Mouse (Mus musculus) heart, embryonic 12.5 days (tissue): Measurements from ENCODE around the gene Llgl1. TPM values are rescaled to one million over a fixed set of nuclear protein-coding genes. Genes with fewer than 3 reads are reported as not detected.

Experiments used
- ATAC-seq: fragments of 200-750 bp; cut with Nextera tagmentation; 2 replicates; pipeline ENCODE4 v1.8.0; 2017; ENCODE audit warnings: moderate TSS enrichment, moderate library complexity; ENCODE audit not compliant: insufficient number of reproducible peaks, low FRiP score
- H3K27ac ChIP-seq: fragments of 300-500 bp; sonication (generic); 2 replicates; pipeline ENCODE4 v1.5.1; 2016; ENCODE audit warnings: mild to moderate bottlenecking, moderate library complexity; ENCODE audit not compliant: poor library complexity, severe bottlenecking
- H3K27me3 ChIP-seq: fragments of 300-500 bp; sonication (generic); replicated peaks from 2 replicates; pipeline ENCODE4 v1.6.1; 2016; ENCODE audit warnings: mild to moderate bottlenecking, moderate library complexity
- H3K36me3 ChIP-seq: fragments of 300-500 bp; sonication (generic); 2 replicates; pipeline ENCODE4 v1.6.1; 2016; ENCODE audit warnings: mild to moderate bottlenecking, moderate library complexity
- H3K4me1 ChIP-seq: fragments of 300-500 bp; sonication (generic); replicated peaks from 2 replicates; pipeline ENCODE4 v1.6.1; 2016; ENCODE audit warnings: mild to moderate bottlenecking
- H3K4me2 ChIP-seq: fragments of 300-500 bp; sonication (generic); 2 replicates; pipeline ENCODE4 v1.6.1; 2016; ENCODE audit warnings: mild to moderate bottlenecking, moderate library complexity
- H3K4me3 ChIP-seq: fragments of 300-500 bp; sonication (generic); 2 replicates; pipeline ENCODE4 v1.5.1; 2016; ENCODE audit warnings: mild to moderate bottlenecking
- H3K9ac ChIP-seq: fragments of 300-500 bp; sonication (generic); 2 replicates; pipeline ENCODE4 v1.6.1; 2016; ENCODE audit warnings: mild to moderate bottlenecking, moderate library complexity
- H3K9me3 ChIP-seq: fragments of 300-500 bp; sonication (generic); replicated peaks from 2 replicates; pipeline ENCODE4 v1.6.1; 2016; ENCODE audit warnings: mild to moderate bottlenecking, moderate library complexity
- WGBS: fragments of 180-500 bp; shearing (Covaris S2); methylation state at CpG from one replicate; pipeline ENCODE4 v1.1.7; 2016; 5-methylcytosine and 5-hydroxymethylcytosine counted together
- polyA plus RNA-seq: library from polyadenylated mRNA; unstranded; fragments of >200 nt; fragmentation: Nextera tagmentation; extraction: Ambion mirVana; gene quantifications from 2 replicates; pipeline ENCODE4 v1.2.1, GENCODE M21; 2016

Gene Llgl1
- polyA plus RNA-seq, 1 experiment from 2014 or later: 46.6 TPM

DNA sequence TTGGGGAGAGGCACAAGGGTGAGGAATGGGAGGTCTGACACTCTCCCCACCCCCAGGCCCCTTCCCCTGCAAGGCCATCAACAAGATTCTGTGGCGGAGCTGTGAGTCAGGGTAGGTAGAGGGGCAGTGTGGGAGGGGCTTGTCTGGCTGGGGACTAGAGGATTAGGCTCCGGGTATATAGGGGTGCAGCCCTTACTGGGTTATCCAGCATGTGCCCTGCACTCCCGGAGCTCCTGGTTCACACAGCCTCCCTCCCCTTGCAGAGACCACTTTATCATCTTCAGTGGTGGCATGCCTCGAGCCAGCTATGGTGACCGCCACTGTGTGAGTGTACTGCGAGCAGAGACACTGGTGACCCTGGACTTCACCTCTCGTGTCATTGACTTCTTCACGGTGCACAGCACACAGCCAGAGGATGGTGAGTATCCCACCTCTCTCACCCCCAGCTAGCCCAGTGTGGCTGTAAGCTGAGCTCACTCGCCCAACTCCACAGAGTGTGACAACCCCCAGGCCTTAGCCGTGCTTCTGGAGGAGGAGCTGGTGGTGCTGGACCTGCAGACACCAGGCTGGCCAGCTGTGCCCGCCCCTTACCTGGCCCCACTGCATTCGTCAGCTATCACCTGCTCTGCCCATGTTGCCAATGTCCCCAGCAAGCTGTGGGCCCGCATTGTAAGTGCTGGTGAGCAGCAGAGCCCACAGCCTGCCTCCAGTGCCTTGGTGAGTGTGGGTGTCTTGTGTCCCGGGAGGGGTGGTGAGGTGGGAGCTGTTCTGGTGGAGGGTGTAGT, 7.4 kb downstream of the Llgl1 start:
- H3K27me3 ChIP-seq: no peaks in the 10 kb centered on the region
- no peak overlapping the region for H3K4me2 ChIP-seq
- no peak for ATAC-seq
- no peaks in the 10 kb centered on the region for H3K9me3 ChIP-seq
- H3K9ac ChIP-seq: no peak overlapping the region
- H3K36me3 ChIP-seq: peaks cover 87% of the 10 kb centered on the region
- 87% methylated on average over 14 of the region's 14 CpGs for WGBS
- peak overlapping the region; percentile 21; the same call in 1 of the 2 replicates for H3K27ac ChIP-seq
- H3K4me1 ChIP-seq: peaks cover 21% of the 10 kb centered on the region
- no peak overlapping the region for H3K4me3 ChIP-seq

DNA sequence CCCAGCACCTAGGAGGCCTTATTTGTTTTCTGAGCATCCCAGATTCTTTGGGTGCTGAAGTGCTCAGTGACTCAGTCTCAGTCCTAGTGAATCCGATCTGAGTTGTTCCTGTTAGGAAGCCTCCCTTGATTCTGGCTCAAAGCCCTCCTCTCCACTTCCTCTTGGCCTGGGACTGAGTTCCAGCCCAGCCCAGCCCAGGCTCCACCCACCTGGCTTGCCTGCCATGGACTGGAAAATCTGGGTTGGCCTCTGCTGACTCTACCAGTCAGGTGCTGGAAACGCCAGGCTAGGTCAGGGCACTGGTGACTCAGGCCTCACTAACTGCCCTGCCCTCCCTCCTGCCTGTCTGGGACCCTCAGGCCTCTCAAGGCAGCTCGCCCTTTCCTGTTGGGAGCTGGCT, 8.1 kb downstream of the Llgl1 start:
- H3K9me3 ChIP-seq: no peaks in the 10 kb centered on the region
- peak overlapping the region; percentile 21 for H3K27ac ChIP-seq
- peaks cover 92% of the 10 kb centered on the region for H3K36me3 ChIP-seq
- no peak overlapping the region for H3K4me3 ChIP-seq
- peaks cover 18% of the 10 kb centered on the region for H3K4me1 ChIP-seq
- peak; percentile 62 for ATAC-seq
- no peaks in the 10 kb centered on the region for H3K27me3 ChIP-seq
- H3K9ac ChIP-seq: no peak overlapping the region
- H3K4me2 ChIP-seq: no peak overlapping the region
- WGBS: 70% methylated on average over 3 of the region's 3 CpGs

DNA sequence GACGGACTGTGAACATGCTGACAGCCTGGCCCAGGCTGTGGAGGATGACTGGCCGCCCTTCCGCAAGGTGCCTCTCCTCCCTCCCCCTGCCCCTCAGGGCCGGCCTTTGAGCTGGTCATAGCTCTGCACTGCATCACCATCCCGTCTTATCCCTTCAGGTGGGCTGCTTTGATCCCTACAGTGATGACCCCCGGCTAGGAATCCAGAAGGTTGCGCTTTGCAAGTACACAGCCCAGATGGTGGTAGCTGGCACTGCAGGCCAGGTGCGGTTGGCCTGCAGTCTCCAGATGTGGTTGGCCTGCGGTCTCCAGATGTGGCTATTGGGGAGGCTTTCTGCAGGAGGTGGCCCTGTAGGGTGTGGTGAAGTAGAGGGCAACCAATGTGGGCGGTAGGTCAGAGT, 9.1 kb downstream of the Llgl1 start:
- Histone ChIP-seq H3K9ac (no peak overlapping the region), H3K27me3 (no peaks in the 10 kb centered on the region), H3K9me3 (no peaks in the 10 kb centered on the region), H3K4me2 (no peak overlapping the region), H3K36me3 (peaks cover 100% of the 10 kb centered on the region), H3K4me1 (peaks cover 8% of the 10 kb centered on the region; the same call in 1 of the 2 replicates), H3K27ac (no peak overlapping the region), H3K4me3 (no peak overlapping the region)
- ATAC-seq: no peak
- 90% methylated on average over 10 of the region's 10 CpGs for WGBS

DNA sequence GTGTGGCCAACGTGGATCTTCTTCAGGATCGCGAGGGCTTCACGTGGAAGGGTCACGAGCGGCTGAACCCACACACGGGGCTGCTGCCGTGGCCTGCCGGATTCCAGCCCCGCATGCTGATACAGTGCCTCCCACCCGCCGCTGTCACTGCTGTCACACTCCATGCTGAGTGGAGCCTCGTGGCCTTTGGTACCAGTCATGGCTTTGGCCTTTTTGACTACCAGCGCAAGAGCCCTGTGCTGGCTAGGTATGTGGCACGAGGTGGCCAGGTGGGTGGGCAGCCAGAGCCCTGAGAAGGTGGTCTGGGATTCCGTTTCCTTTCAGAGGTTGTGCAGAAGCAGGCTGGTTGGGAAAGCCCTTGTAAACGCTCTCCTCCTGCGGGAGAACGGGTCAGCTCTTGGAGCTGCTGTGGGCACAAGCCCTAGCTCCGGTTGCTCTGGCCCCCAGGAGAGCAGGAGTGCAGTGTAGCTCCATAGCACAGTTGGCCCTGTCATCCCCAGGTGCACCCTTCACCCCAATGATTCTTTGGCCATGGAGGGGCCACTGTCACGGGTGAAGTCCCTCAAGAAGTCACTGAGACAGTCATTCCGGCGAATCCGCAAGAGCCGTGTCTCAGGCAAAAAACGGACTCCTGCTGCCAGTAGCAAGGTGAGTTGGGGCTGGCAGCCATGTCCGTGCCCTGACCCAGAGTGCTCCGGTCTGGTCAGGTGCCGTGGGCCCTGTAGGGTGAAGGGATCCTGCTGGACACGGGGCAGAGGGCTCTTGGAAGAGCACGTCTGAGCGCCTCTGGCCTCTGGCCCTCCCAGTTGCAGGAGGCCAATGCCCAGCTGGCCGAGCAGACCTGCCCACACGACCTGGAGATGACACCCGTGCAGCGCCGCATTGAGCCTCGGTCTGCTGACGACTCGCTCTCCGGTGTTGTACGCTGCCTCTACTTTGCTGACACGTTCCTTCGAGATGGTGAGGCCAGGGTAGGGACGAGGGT, 10.2 kb downstream of the Llgl1 start:
- no peak for ATAC-seq
- no peak overlapping the region for H3K27ac ChIP-seq
- no peak overlapping the region for H3K9ac ChIP-seq
- peaks cover 8% of the 10 kb centered on the region; the same call in 1 of the 2 replicates for H3K4me1 ChIP-seq
- peaks cover 100% of the 10 kb centered on the region for H3K36me3 ChIP-seq
- 93% methylated on average over 45 of the region's 45 CpGs for WGBS
- no peak overlapping the region for H3K4me2 ChIP-seq
- no peak overlapping the region for H3K4me3 ChIP-seq
- H3K9me3 ChIP-seq: no peaks in the 10 kb centered on the region
- no peaks in the 10 kb centered on the region for H3K27me3 ChIP-seq

DNA sequence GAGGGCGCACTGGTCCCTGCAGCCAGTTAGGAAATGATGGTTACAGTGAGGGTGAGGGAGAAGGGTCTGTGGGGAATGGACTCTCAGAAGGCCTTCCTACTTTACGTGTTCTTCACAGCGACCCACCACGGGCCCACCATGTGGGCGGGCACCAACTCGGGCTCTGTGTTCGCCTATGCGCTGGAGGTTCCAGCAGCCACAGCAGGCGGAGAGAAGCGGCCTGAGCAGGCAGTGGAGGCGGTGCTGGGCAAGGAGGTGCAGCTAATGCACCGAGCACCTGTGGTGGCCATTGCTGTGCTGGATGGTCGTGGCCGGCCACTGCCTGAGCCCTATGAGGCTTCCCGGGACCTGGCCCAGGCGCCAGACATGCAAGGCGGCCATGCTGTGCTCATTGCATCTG, 11.7 kb downstream of the Llgl1 start:
- Histone ChIP-seq H3K4me2 (no peak overlapping the region), H3K4me1 (peaks cover 8% of the 10 kb centered on the region; the same call in 1 of the 2 replicates), H3K9ac (no peak overlapping the region), H3K36me3 (peaks cover 100% of the 10 kb centered on the region), H3K27me3 (no peaks in the 10 kb centered on the region), H3K27ac (no peak overlapping the region), H3K4me3 (no peak overlapping the region), H3K9me3 (no peaks in the 10 kb centered on the region)
- ATAC-seq: no peak
- 92% methylated on average over 17 of the region's 17 CpGs for WGBS

DNA sequence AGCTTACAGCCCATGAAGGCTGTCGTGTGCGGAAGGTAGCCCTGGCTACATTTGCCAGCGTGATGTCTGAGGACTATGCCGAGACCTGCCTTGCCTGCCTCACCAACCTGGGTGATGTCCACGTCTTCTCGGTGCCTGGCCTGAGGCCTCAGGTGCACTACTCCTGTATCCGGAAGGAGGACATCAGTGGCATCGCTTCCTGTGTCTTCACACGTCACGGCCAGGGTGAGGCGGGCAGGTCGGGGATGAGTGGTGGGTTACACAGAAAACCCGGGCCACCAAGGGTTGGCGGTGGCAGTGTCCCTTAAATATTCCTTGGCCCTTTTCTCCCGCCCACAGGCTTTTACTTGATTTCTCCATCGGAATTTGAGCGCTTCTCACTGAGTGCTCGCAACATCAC, 12.5 kb downstream of the Llgl1 start:
- Histone ChIP-seq H3K4me2 (no peak overlapping the region), H3K4me1 (peaks cover 12% of the 10 kb centered on the region), H3K9me3 (no peaks in the 10 kb centered on the region), H3K27me3 (no peaks in the 10 kb centered on the region), H3K4me3 (no peak overlapping the region), H3K9ac (no peak overlapping the region), H3K36me3 (peaks cover 100% of the 10 kb centered on the region), H3K27ac (no peak overlapping the region)
- 92% methylated on average over 18 of the region's 18 CpGs for WGBS
- no peak for ATAC-seq

DNA sequence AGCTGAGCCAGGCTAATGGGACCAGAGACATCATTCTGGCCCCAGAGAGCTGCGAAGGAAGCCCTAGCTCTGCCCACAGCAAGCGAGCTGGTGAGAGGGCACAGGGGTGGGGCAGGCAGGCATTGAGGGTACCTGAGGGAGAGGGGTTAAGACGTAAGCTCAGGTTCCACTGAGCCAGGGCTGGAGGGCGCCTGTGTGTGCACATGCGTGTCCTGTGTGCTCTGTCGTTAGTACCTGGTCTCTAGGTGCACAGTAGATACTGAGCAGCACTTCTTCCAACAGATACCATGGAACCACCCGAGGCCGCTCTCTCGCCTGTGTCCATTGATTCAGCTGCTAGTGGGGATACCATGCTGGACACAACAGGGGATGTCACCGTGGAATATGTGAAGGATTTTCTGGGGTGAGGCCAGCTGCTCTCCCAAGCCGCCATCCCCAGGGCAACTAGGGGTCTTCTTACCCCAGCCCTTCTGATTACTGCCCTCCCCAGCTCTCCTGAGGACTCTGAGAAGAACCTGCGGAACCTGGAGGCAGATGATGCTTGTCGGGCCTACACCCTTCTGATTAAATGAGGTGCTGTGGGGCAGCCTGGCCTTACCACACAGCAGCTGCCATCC, 13.2 kb downstream of the Llgl1 start:
- H3K4me2 ChIP-seq: no peak overlapping the region
- H3K4me1 ChIP-seq: peaks cover 7% of the 10 kb centered on the region
- H3K9ac ChIP-seq: no peak overlapping the region
- 92% methylated on average over 13 of the region's 13 CpGs for WGBS
- H3K27me3 ChIP-seq: no peaks in the 10 kb centered on the region
- H3K9me3 ChIP-seq: no peaks in the 10 kb centered on the region
- no peak overlapping the region for H3K4me3 ChIP-seq
- H3K27ac ChIP-seq: no peak overlapping the region
- ATAC-seq: no peak
- H3K36me3 ChIP-seq: peaks cover 100% of the 10 kb centered on the region

DNA sequence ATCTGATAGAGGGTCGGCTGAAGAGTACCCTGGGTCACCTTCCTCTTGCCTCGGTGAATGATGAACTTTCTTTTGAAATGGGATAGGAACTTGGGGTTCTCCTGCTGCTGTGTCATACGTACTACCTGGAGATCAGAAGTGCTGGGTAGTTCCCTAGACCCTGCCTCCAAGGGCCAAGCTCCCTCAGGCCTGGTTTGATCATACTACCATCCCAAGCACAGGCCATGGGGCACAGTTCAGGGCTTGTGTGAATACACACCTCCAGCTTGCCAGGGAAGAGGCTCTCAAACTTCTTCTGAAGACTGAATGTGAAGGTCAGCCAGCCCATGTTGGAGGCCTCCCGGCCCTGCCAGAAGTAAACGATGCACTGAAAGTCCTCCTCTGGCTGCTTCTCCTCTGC, 16.3 kb downstream of the Llgl1 start:
- no peak for ATAC-seq
- 75% methylated on average over 5 of the region's 5 CpGs for WGBS
- peaks cover 96% of the 10 kb centered on the region for H3K36me3 ChIP-seq

DNA sequence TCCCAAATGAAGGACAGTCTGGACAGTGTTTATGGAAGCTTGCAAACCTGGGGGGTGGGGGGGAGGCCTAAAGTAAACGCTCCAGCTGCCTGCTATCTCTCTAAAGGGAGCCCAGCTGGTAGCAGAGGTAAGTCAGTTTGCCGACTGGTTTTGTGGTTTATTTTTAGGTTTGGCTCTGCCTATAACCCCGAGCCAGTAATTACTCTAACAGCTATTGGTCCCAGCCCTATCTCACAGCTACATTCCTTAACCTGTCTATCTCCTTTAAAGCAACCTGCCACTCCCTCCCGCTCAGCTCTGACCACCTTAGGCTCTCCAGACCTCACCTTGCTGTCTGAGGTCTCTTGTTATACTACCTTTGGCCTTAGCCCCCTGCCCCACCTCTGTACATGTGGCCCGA, 19.7 kb downstream of the Llgl1 start:
- Histone ChIP-seq H3K27ac (peak overlapping the region; percentile 36; the same call in 1 of the 2 replicates), H3K4me3 (no peak overlapping the region), H3K4me2 (no peak overlapping the region), H3K9ac (no peak overlapping the region), H3K4me1 (peaks cover 18% of the 10 kb centered on the region), H3K27me3 (no peaks in the 10 kb centered on the region), H3K9me3 (no peaks in the 10 kb centered on the region), H3K36me3 (peaks cover 96% of the 10 kb centered on the region)
- 50% methylated on average over 5 of the region's 5 CpGs for WGBS
- no peak for ATAC-seq

More for the DNA sequence above, 16.3 kb downstream of the Llgl1 start:
- Histone ChIP-seq H3K9ac (no peak overlapping the region), H3K4me1 (peaks cover 18% of the 10 kb centered on the region), H3K4me3 (no peak overlapping the region), H3K27me3 (no peaks in the 10 kb centered on the region), H3K27ac (no peak overlapping the region), H3K4me2 (no peak overlapping the region), H3K9me3 (no peaks in the 10 kb centered on the region)

DNA sequence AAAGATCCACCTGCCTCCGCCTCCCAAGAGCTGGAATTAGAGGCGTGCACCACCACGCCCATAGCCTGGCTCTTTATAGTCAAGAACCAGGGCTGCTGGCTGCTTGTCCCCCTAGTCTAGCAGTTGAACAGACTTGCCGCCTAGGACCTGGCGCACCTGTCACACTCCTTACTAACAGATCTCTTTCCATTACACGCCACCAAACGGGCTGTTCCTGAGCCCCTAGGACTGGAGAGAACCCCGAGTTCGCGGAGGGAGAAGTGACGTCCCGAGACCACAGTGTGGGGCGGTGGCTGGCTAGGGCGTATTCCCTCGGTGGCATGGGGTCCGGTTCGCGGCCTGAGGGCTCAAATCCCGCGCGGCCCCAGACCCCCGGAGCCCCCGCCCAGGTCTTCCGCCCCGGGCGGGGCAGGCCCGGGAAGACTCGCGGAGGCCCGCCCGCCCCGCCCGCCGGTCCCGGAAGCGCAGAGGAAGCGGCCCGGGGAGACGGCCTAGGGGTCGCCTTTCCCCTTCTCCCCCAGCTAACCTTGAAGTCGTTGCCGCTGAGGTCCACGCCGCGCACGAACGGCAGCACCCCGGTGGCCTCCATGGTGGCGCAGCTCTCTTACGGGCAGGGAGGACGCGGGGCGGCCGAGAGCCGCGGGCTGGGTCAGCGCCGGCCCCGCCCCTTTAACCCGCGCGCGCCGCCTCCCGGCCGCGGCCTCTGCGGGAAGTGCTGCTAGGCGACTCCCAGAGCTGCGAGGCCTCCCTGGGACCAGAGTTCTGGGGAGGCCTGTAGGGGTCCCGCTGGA, 27.3 kb downstream of the Llgl1 start, which contains the start of gene Flii:
Gene Flii, minus strand, starts transcription at position 663 of the 791 bp plus-strand sequence.
- Histone ChIP-seq H3K4me2 (peak within 1 kb of the TSS; percentile 74), H3K36me3 (peaks cover 51% of the 10 kb centered on the region), H3K4me3 (peak within 1 kb of the TSS; percentile 94), H3K9ac (peak within 1 kb of the TSS; percentile 96), H3K27me3 (no peaks in the 10 kb centered on the region), H3K9me3 (no peaks in the 10 kb centered on the region), H3K4me1 (peaks cover 28% of the 10 kb centered on the region), H3K27ac (peak within 1 kb of the TSS; percentile 93)
- ATAC-seq: peak; percentile 86
- WGBS: under 1% methylated on average over 71 of the region's 71 CpGs
